ENCODE assay signal across 8 mouse cellular contexts in genomic region chr12:101957079-101957941, GRCm38 (mm10). TPM values are rescaled to one million over a fixed set of nuclear protein-coding genes. Genes with fewer than 3 reads are reported as not detected.
DNase-seq lines count a peak whose midpoint lies in the region; ATAC-seq and TF ChIP-seq lines count a peak whose summit lies in the region.

No protein-coding gene starts in this region.

- H3K36me3 ChIP-seq in heart, embryonic 11.5 days (ENCODE audit: control insufficient read depth, insufficient read depth, low read length) = no peaks in the 10 kb centered on the region
- peaks cover 33% of the 10 kb centered on the region for H3K36me3 ChIP-seq in G1E (replicated peaks)
- H3K36me3 ChIP-seq in limb, embryonic 13.5 days = no peaks in the 10 kb centered on the region
- H3K36me3 ChIP-seq in neural tube, embryonic 13.5 days = no peaks in the 10 kb centered on the region

- no peak for TF ChIP-seq CTCF in G1E (IDR thresholded peaks at IDR 0.05; ENCODE audit: low read depth, low read length)

- H3K27ac ChIP-seq in heart, embryonic 11.5 days (ENCODE audit: low read depth, low read length) = peak overlapping the region; percentile 70
- peak overlapping the region; percentile 22; the same call in 1 of the 2 replicates for H3K27ac ChIP-seq in limb, embryonic 13.5 days
- H3K27ac ChIP-seq in neural tube, embryonic 13.5 days (replicated peaks) = peak overlapping the region; percentile 74

- ATAC-seq in heart, embryonic 11.5 days (replicated peaks; ENCODE audit: insufficient number of reproducible peaks, low FRiP score, low TSS enrichment) = peak; percentile 24; the same call in 1 of the 2 replicates
- no peak for ATAC-seq in G1E (ENCODE audit: extremely low read depth, insufficient number of reproducible peaks, low FRiP score, poor library complexity, severe bottlenecking)
- no peak; the same call in 1 of the 2 replicates for ATAC-seq in limb, embryonic 13.5 days (ENCODE audit: low FRiP score, low read depth)
- ATAC-seq in neural tube, embryonic 13.5 days (ENCODE audit: low read depth) = no peak; the same call in 1 of the 2 replicates

- peak overlapping the region; percentile 91 for H3K9ac ChIP-seq in heart, embryonic 11.5 days (ENCODE audit: low read depth, low read length)
- H3K9ac ChIP-seq in limb, embryonic 13.5 days = peak overlapping the region; percentile 85
- H3K9ac ChIP-seq in neural tube, embryonic 13.5 days = peak overlapping the region; percentile 86

- H3K27me3 ChIP-seq in heart, embryonic 11.5 days (ENCODE audit: control insufficient read depth, insufficient read depth, low read length) = no peaks in the 10 kb centered on the region
- no peaks in the 10 kb centered on the region for H3K27me3 ChIP-seq in G1E (ENCODE audit: insufficient read depth, low read length)
- no peaks in the 10 kb centered on the region for H3K27me3 ChIP-seq in limb, embryonic 13.5 days
- no peaks in the 10 kb centered on the region for H3K27me3 ChIP-seq in neural tube, embryonic 13.5 days

- H3K9me3 ChIP-seq in heart, embryonic 11.5 days (replicated peaks; ENCODE audit: control insufficient read depth, low read length) = no peaks in the 10 kb centered on the region
- no peaks in the 10 kb centered on the region for H3K9me3 ChIP-seq in G1E (replicated peaks)
- no peaks in the 10 kb centered on the region for H3K9me3 ChIP-seq in limb, embryonic 13.5 days
- H3K9me3 ChIP-seq in neural tube, embryonic 13.5 days = no peaks in the 10 kb centered on the region

- 11% methylated on average over 26 of the region's 26 CpGs for WGBS in heart, embryonic 11.5 days (ENCODE audit: insufficient replicate concordance)
- WGBS in limb, embryonic 13.5 days = 14% methylated on average over 26 of the region's 26 CpGs
- 13% methylated on average over 26 of the region's 26 CpGs for WGBS in neural tube, embryonic 13.5 days

- peak overlapping the region; percentile 97 for H3K4me3 ChIP-seq in heart, embryonic 11.5 days (ENCODE audit: low read depth, low read length)
- peak overlapping the region; percentile 94 for H3K4me3 ChIP-seq in G1E (ENCODE audit: low read depth, low read length)
- peak overlapping the region; percentile 80 for H3K4me3 ChIP-seq in limb, embryonic 13.5 days
- H3K4me3 ChIP-seq in neural tube, embryonic 13.5 days = peak overlapping the region; percentile 87

- DNase-seq in heart, postnatal 4 days = no peak
- DNase-seq in G1E (ENCODE audit: low spot score) = no peak
- DNase-seq in fat pad, adult 2 months (ENCODE audit: extremely low read depth, low read depth, low spot score) = peak; percentile 55
- DNase-seq in ovary, postnatal 14 days (ENCODE audit: low spot score) = no peak
- no peak for DNase-seq in right cerebral cortex, postnatal 36 days (ENCODE audit: low spot score in 2 of 2)

- peak overlapping the region; percentile 69 for H3K4me2 ChIP-seq in heart, embryonic 11.5 days
- H3K4me2 ChIP-seq in limb, embryonic 13.5 days (replicated peaks) = peak overlapping the region; percentile 66
- peak overlapping the region; percentile 78 for H3K4me2 ChIP-seq in neural tube, embryonic 13.5 days

- H3K4me1 ChIP-seq in heart, embryonic 11.5 days (ENCODE audit: control insufficient read depth, insufficient read depth, low read length) = peaks cover 2% of the 10 kb centered on the region; the same call in 1 of the 2 replicates
- peaks cover 34% of the 10 kb centered on the region for H3K4me1 ChIP-seq in G1E (ENCODE audit: insufficient read depth, low read depth, low read length)
- H3K4me1 ChIP-seq in limb, embryonic 13.5 days = peaks cover 12% of the 10 kb centered on the region
- H3K4me1 ChIP-seq in neural tube, embryonic 13.5 days (replicated peaks) = peaks cover 14% of the 10 kb centered on the region

RNA-seq across cellular contexts. Expression of gene Atxn3, which starts 0.7 kb away (rescaled TPM):
- polyA plus RNA-seq in heart, embryonic 11.5 days (2014; fragmentation: Nextera tagmentation; extraction: Ambion mirVana) = 9.6 and 12.5 TPM in 2 replicates
- total RNA-seq in heart, postnatal 4 days (2021) = 1 to 10 TPM; 8.3 to 9.9 TPM
- total RNA-seq in G1E (2014; fragmentation: Nextera tagmentation) (72.5 and 75.6 TPM in 2 replicates), G1E (2017) (81.8 and 98.8 TPM in 2 replicates)
- 3.7 and 5.6 TPM in 2 replicates for polyA plus RNA-seq in G1E (2012)
- 9.8 and 10.1 TPM in 2 replicates for polyA plus RNA-seq in limb, embryonic 13.5 days (2015; fragmentation: Nextera tagmentation; extraction: Ambion mirVana)
- 11.6 and 13.0 TPM in 2 replicates for polyA plus RNA-seq in neural tube, embryonic 13.5 days (2015; fragmentation: Nextera tagmentation; extraction: Ambion mirVana)

RNA-seq across cellular contexts. Expression of gene Cpsf2, which starts 18.5 kb away (rescaled TPM):
- polyA plus RNA-seq in heart, embryonic 11.5 days (2014; fragmentation: Nextera tagmentation; extraction: Ambion mirVana) = 26.3 and 31.5 TPM in 2 replicates
- total RNA-seq in heart, postnatal 4 days (2021) = 10 to 100 TPM; 24.1 to 24.6 TPM
- total RNA-seq in G1E (2014; fragmentation: Nextera tagmentation) = 91.5 and 91.8 TPM in 2 replicates
- 134 and 141 TPM in 2 replicates for total RNA-seq in G1E (2017)
- 25.0 and 27.6 TPM in 2 replicates for polyA plus RNA-seq in G1E (2012)
- polyA plus RNA-seq in limb, embryonic 13.5 days (2015; fragmentation: Nextera tagmentation; extraction: Ambion mirVana) = 30.6 and 31.4 TPM in 2 replicates
- polyA plus RNA-seq in neural tube, embryonic 13.5 days (2015; fragmentation: Nextera tagmentation; extraction: Ambion mirVana) = 32.0 and 36.5 TPM in 2 replicates

RNA-seq across cellular contexts. Expression of gene Trip11, which starts 44.2 kb away (rescaled TPM):
- polyA plus RNA-seq in heart, embryonic 11.5 days (2014; fragmentation: Nextera tagmentation; extraction: Ambion mirVana) = 12.7 and 25.5 TPM in 2 replicates
- 10 to 100 TPM; 29.9 to 31.2 TPM for total RNA-seq in heart, postnatal 4 days (2021)
- total RNA-seq in G1E (2014; fragmentation: Nextera tagmentation) = 68.8 and 77.1 TPM in 2 replicates
- total RNA-seq in G1E (2017) = 30.5 and 45.7 TPM in 2 replicates
- polyA plus RNA-seq in G1E (2012) = 2.9 and 3.6 TPM in 2 replicates
- polyA plus RNA-seq in limb, embryonic 13.5 days (2015; fragmentation: Nextera tagmentation; extraction: Ambion mirVana) = 29.7 and 33.4 TPM in 2 replicates
- polyA plus RNA-seq in neural tube, embryonic 13.5 days (2015; fragmentation: Nextera tagmentation; extraction: Ambion mirVana) = 19.5 and 22.8 TPM in 2 replicates

Comparison
In these comparisons a context has a peak if more than half of its experiments do, and no peak if none do; other contexts are left out.
1. H3K27ac ChIP-seq: peak in every context shown above with its lines; median percentile 74 in neural tube, embryonic 13.5 days; 70 in heart, embryonic 11.5 days; 22 in limb, embryonic 13.5 days.